Mouse (Mus musculus): ENCODE measurements around the gene Vapb.

The Vapb gene

DNA sequence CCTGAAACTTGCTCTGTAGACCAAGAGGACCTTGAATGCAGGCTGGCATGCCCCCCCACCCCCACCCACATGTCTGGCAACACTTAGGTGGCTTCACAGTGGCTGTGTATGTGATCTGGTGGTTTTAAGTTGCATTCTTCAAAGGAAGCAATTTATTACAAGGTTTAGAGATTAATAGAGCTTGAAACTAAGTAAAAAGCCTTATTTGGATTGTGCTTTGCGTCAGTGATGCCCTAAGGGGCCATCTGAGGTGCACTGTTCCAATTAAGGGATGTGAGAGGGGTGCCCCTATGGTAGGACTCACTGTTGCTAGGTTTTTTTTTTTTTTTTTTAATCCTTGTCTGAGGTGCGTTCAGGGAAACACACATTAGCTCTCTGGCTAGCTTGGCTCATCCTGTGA, 2.9 kb upstream of the Vapb start:
- DNase-seq (ENCODE audit: inconsistent age in 2 of 2, low spot score in 1 of 2): no peak

DNA sequence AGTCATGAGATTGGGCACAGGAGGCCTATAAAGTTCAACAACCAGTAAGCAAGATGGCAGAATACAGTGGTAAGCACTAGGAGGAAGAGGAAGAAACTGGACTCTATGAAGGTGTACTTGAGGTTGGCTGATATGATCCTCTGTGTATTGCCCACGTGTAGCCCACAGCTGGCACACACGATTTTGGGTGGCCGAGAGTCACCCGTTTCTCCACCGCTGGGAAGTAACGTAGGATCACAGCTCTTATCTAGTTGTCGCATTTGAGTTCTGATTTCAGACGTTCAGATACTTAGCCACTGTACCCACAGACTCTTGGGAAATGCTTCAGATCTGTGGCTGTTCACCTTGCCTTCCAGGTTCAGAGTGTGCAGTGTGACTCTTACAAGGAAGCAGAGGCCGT, 921 bp downstream of the Vapb start:
- DNase-seq (ENCODE audit: inconsistent age in 2 of 2, low spot score in 1 of 2): no peak

DNA sequence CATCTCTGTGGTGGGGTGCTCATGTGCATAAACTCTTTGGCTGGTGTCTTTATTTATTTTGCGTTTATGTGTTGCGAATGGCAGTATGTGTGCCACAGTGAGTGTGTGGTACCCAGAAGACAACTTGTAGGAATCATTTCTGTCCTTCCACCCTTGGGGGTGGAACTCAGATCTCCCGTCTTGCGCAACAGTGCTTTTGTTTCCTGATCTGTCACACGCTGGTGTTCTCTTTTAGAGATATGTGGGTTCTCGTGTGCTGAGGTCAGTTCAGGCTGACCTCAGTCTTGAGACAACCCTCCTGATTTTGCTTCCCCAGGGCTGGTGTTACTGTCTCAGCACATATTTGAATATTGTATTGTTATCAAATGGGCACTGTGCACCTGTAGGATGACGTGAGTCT, 1.8 kb downstream of the Vapb start:
- DNase-seq (ENCODE audit: inconsistent age in 2 of 2, low spot score in 1 of 2): no peak

DNA sequence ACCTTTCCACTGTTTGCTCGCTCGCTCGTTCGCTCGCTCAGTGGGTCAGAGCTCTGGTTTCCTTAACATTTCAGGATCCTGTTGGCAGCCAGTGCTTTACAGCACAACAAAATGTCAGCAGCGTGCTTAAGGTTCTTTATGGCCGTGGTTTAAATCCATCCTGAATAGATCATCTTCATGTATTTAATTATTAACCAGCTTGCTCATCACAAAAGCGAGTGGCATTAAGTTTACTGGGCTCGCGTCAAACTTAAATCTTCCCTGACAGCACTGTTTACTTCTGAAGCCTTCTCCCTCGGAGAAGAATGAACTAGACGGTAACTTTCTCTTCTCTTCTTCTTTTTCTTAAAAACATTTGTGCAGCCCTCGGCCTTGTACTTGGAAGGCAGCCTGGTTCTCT, 4.8 kb downstream of the Vapb start:
- DNase-seq (ENCODE audit: inconsistent age in 2 of 2, low spot score in 1 of 2): peak in 1 of 2 experiments; percentile 63

DNA sequence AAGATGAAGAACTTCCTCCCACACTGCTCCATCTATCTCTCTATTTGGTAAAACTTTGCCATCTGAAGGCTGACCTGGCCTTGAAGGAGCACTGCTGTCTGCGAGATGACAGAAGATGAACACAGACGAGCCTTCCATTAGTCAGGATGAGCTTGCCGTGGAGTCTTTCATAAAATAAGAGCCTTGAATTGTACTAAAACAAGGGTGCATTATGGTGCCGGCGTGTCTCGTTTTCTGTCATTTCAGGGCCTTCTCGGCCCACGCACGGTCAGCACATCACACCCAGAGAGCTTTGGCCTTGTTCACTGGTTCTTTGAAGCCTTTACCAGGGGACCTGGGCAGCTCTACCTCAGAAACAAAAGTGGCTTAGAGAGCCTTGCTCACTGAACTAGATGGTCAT, 5.4 kb downstream of the Vapb start:
- DNase-seq (ENCODE audit: inconsistent age in 2 of 2, low spot score in 1 of 2): peak; percentile 54 to 83

DNA sequence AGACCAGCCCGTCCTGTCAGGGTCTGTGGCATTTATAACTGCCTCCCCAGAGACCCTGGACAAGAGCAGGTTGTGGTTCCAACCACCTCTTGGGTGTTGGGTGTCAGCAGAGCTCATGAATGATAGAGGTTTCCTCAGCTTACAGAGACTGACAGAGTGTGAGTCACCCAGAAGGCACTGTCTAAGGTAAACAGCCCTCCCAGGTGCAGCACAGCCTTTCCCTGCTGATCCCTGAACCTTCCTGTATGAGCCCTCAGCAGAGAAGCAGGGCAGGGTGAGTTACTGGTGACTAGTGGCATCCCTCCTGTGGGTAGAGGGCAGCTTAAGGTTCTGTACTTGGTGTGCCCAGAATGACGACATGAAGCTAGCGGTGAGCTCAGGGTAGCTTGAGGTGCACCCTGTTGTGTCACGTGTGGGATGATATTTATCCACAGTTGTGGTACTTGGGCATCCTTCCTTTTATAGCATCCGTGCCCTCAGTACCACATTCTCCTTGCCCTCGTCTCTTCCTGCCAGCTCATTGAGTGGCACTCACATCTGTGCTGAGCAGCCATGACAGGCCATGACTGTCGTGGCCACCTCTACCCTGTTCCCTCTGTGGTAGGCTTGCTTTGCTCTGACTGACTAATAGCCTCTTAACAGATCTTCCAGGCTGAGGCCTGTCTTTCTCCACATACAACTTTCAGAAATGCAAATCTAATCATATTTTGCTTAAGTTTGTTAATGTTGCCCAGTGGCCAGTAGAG, 6.9 kb downstream of the Vapb start:
- DNase-seq (ENCODE audit: inconsistent age in 2 of 2, low spot score in 1 of 2): no peak

DNA sequence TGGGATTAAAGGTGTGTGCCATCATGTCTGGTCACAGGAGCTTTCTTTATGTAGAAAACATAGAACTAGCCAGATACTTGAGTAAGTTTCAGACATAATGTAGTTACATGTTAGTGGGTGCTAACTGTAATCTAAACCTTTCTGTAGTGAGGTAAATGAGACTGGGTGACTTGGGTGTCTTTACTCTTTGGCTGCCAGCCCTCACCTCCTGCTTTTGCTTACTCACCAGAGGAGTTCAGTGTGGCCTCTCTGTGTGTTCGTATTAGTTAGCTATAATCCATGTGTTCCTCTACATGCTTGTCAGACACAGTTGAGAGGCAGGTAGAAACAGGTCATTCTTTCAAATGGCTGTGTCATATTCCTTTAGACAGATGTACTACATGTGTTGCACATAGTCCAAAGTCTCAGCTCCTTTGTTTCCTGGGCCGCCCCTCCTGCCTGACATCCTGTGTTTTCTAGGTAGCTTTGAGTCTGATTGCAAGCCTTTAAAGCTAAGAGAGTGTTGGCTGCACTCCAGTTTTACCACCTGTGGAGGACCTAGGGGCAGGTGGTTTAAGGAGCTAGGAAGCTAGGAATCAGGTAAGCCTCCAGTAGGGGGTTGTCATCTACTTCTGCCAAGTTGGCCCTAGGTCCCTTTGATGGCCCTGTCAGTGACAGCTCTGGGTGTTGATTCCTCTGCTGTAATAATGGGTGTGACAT, 11.8 kb downstream of the Vapb start:
- no peak for DNase-seq (ENCODE audit: inconsistent age in 2 of 2, low spot score in 1 of 2)

DNA sequence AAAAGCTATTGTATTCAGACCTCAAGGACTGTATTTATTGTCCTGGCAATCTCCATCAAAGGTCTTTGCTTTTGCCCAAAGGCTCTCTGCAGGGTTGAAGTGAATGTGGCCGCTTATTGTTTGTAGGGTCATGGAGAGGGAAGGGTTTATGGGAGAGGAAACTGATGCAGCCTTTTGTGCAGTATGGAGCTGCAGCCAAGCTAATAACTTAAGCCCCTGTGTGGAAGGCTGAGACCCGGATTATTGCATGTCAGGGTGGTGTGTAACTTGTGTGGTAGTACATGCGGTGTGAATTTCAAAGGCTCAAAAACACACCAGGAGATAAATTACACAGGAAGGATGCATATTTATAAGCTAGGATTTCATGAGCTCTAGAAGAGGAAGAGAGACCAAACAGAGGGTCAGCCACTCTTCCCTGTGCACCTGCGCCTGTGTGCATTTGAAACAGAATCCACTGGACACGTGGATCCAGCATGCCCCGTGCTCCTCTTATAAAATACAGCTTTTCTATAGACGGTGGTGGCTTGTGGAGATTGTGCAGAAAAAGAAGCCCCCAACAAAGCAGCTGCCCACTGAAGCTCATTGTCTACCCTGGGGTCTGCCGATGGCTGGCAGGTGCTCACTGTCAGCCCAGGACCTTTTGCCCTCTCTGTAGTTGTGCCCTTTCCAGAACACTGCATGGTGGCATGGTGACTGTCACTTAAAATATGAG, 18.3 kb downstream of the Vapb start:
- peak in 1 of 2 experiments; percentile 27 for DNase-seq (ENCODE audit: inconsistent age in 2 of 2, low spot score in 1 of 2)

DNA sequence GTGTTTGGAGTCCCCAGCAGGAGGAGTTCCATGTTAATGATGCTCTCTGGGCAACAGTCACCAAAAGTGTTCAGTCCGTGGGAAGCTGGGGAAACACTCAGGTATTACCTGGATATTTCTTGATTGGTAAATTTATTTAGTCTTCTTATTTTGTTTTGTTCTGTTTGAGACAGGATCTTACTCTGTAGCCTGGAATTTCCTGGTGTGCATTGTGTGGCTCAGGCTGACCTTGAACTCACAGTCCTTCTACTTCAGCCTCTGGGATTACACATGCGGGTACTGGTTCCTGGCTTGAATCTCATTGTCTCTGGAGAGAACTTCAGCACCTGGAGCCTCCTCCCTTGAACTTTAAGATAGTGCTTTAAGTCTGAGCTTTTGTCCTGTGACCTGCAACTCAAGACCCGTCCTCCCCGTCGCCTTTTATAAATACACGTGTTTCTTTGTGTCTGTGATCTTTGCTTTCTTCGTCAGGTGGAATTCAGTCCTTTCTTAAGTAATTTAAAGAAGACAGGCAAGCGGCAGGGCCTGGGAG, 20.4 kb downstream of the Vapb start:
- peak in 1 of 2 experiments; percentile 68 for DNase-seq (ENCODE audit: inconsistent age in 2 of 2, low spot score in 1 of 2)

DNA sequence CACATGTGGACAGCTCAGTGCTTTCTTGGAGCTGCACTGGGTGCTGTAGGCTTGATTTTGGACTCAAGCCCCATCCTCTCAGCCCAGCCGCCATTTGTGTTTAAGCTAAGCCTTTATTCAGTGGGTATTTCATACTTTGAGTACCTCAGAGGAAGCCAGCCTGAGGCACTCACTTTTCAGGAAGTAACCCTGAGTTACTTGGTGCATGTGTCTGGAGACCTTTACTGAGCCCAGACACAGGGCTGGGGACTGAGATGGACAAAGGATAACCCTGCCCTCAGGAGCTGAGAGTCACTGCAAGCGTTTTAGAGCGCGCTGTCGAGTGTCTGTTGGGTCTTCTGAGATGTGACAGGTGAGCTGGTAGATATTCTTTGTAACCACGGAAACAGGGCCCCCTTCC, 23.3 kb downstream of the Vapb start:
- no peak for DNase-seq (ENCODE audit: inconsistent age in 2 of 2, low spot score in 1 of 2)

DNA sequence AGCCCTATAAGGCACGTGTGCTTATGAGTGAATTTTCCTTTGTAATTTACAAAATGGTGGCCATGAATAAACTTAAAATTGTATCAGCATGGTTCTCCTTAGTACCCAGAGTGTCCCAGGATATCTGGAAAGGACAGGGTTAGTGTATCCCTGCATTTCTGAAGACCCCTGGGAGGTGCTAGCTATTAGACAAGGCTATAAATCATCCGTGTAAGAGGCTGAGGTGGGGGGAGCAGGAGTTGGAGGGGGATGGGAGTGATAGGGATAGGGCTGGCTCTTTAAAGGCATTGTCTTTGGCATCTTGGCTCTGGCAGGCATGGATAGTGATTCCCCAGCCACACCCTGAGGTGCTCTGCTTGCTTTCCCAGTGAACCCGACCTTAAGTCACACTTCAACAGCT, 27.3 kb downstream of the Vapb start:
- DNase-seq (ENCODE audit: inconsistent age in 2 of 2, low spot score in 1 of 2): no peak

DNA sequence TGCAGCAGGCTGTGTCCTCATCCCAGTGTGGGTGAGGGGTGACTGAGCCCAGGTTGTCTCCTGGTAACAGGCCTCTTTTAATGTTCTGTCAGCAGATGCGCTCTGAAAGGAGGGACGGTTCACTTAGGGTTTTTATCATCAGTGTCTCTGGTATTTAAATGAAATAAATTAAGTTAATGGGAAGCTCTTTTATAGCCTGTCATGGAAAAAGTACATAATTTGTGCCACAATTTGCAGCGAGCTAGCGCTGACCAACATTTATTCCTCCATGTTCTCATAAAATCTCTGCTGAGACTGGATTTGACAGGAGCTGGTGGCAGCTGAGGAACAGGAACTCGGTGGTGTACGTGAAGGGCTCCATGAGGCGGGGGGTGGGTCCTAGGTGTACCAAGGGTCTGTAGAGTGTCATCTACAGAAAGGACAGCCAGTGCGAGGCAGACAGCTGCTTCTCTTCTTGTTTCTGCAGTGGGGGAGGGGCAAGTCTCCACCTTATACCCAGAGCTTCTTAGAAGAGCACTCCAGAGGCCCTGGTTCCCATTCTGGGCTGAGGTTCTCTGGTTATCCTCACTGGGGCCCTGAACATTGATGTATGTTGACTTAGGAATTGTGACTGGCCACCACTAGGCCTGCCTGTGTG, 30.8 kb downstream of the Vapb start:
- DNase-seq (ENCODE audit: inconsistent age in 2 of 2, low spot score in 1 of 2): no peak

DNA sequence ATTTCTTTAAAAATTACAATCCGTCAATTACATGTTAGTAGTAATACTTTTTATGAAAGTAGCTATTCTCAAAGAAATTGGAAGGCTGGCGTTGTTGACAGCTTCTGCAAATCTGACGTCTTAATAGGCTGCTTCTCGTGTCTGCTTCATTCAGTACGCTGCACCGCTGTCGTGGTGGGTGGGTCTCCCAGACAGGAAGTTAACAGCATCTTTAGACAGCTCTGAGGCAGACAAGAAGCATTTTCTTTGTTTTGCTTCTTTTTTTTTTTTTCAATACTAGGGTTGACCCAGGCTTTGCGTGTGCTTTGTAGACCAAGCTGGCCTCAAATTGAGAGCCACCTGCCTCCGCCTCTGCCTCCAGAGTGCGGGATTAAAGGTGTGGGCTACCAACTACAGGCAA, 31.9 kb downstream of the Vapb start:
- no peak for DNase-seq (ENCODE audit: inconsistent age in 2 of 2, low spot score in 1 of 2)

DNA sequence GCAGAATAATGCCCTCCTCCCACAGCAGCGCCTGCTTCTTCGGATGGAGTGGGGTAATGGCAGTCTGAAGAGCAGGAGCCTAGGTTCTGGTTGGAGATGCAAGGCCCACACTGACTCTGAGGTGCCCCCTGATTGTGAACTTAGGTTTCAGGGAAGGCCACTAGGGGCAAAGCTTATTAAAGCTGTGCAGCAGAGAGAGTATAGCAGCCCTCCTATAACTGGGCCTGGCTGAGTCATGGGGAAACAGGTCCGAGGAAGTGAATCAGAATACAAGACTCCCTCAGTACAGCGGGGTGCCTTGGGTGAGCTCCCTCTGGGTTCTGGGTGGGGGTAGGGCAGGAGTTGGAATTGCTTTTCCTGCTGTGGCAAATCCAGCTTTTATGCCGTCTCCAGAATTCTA, 33.3 kb downstream of the Vapb start:
- no peak for DNase-seq (ENCODE audit: inconsistent age in 2 of 2, low spot score in 1 of 2)

DNA sequence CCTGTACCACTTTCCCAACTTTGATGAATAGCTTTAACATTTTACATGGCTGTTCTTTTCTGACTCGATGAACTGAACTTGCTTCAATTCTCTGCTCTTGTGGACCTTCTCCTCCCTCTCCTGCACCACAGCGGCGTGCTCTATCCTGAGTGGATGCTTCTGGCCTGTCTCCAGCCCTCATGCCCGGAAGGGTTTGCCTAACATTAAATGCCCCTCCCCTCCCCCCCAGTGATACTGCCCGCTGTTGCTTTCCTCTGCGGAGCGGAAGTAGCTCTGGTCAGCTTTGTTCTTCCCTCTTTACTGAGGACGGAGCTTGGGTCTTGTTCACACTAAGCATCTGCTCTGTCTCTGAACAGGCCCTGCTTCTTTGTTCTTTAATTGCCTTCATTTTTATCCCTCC, 34.4 kb downstream of the Vapb start:
- no peak for DNase-seq (ENCODE audit: inconsistent age in 2 of 2, low spot score in 1 of 2)

DNA sequence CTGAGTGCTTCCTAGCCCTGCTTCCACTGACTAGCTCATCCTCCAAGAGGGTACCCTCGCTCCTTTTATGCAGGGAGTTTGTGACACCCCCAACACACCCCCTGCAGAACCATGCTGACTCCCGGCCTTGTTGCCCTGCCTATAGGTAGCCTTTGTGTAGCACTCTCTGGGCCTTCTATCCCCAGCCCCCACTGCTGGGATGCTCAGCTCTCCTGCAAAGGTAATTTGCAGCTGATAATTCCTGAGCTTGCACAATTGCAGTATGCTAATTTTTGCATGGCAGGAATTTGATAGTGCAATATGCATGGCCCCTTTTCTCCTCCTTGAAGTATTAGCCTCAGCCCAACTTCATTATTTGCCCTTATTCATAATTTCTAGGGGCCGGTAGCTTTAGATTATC, 38.2 kb downstream of the Vapb start:
- DNase-seq (ENCODE audit: inconsistent age in 2 of 2, low spot score in 1 of 2): no peak

DNA sequence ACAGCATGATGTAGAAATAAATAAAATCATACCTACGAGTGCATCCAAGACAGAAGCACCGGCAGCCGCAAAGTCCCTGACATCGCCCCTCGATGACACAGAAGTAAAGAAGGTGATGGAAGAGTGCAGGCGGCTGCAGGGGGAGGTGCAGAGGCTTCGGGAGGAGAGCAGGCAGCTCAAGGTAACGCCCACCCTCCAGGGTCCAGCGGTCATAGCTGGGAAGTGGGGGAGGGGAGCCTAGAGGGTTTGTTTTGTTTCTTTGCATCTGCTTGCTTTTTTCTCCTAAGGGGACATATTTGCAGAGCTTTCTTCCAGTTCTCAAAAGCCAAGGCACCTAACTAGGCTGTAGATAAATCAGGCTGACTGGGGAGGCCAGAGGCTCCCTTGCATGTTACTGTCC, 38.8 kb downstream of the Vapb start:
- DNase-seq (ENCODE audit: inconsistent age in 2 of 2, low spot score in 1 of 2): no peak

DNA sequence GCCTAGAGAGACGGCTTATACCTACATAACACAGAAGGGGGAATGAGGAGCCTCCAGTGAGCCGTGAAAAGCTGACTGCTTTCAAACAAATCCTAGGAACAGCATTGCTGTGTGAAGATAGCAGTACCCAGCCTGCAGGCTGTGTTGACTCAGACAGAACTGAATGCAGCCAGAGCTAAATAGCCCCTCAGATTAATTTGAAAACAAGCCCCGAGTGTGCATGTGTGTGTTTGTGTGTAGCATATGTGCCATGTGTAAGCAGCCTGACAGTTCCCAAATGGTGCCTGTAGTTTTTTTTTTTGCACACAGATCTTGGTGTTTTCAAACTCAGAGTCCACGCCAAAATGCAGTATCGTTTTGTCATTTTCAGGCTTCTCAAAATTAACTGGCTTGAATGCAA, 43.6 kb downstream of the Vapb start:
- no peak for DNase-seq (ENCODE audit: inconsistent age in 2 of 2, low spot score in 1 of 2)

DNA sequence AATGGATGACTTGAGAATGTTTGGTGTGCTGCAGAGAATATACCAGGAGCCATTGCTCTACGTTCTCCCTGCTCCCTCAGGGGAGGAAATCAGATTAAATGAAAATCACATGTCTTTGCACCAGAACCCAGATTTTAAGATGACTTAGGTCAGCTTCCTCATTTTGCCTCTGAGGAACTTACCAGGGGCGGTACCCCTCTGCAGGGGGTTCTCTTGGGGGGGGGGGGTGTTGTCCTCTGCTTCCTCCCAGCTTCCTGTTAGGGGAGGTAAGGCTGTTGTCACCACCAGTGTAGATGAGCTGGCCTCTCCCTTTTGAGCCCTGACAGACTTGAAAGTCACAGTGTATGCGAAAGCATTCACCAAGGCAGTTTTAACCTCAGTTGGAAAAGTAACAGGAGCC, 47.1 kb downstream of the Vapb start:
- DNase-seq (ENCODE audit: inconsistent age in 2 of 2, low spot score in 1 of 2): no peak

DNA sequence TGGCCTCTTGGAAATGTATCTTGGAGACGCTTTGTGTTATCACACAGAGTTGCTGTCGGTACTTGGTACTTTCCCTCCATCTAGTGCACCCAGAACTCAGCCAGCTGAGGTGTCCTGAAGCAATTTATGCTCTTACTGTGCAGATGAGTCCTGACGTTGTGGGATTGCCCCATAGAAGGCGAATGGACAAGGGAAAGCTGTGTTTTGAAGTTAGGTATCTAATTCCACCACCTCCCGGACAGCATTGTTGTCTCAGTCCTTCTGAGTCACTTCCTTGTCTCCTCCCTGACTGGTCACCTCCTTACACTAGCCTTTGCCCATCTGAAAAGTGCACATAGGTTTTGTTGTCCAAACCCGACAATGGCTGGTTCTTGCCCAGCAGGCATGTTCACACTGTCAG, 47.6 kb downstream of the Vapb start:
- DNase-seq (ENCODE audit: inconsistent age in 2 of 2, low spot score in 1 of 2): no peak

All from adrenal gland, adult (tissue).